Mouse (Mus musculus): ENCODE data around the gene Akp3.

Gene Akp3

DNA sequence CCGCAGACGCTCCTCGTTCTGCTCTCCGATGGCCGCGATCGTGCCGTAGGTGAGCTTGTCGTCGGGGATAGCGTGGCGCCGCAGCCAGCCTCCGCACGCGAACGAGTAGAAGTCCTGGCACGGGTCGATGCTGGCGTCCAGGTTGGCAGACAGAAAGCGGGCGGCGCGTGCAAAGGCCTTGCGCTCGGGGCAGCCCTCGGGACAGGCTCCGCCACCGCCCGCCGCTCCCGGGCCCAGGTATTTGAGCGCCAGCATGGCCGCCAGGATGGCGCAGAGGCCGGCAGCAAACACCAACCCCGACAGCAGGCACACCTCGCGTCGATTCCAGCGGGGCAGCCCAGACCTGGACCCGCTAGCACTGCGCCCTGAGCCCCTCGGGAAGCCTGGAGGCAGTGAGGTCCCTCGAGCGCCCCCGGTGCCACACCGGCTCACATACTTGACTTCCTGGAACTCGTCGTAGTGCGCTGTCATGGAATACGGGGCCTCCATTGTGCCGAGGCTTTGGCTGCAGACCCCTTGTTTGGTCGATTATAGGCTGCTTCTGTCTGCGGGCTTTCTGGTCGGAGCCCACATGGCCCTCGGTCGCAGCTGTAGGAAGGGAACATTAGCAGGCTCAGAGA, 29.8 kb downstream of the Akp3 start:
- peak; percentile 29 for DNase-seq (ENCODE audit: extremely low spot score)

DNA sequence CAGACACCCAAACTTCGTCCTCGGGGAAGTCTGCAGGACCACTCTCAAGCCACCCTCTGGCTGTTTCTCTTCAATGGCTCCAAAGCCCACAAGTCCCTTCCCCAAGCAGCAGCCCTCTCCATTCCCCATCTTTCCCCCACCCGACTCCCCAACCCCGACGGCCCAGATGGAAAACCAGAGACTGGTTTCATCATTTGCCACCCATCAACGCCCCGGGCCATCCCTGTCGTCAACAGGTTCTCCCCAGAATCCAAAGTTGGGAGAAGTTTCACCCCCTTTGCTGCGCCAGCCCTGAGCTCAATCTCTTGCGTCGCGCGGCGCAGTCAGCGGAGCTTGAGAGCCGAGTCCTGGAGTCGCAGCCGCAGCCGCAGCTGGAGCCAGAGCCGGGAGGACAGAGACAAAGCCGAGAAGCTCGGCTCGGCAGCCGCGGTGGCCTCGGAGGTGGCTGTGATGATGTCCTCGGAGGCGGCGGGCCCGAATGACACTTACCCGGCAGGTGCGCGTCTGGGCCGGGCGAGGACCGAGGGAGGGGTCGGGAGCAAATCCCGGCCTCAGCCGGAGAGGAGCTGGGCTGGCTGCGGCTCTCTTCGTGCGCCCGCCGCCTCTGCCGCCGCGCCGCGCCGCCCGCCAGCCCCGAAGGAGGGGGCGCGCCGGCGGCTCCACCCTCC, 30.9 kb downstream of the Akp3 start:
- DNase-seq (ENCODE audit: extremely low spot score), result peak; percentile 47

- no peak for DNase-seq (ENCODE audit: extremely low spot score)
These were observed 31.4 kb downstream of the Akp3 start, which contains the start of gene Ecel1 for GRCm38 (mm10) chr1:87156199-87156587. Gene Ecel1 (minus strand): TSS chr1:87156521.

GRCm38 (mm10) chr1:87159396-87159795, 34.6 kb downstream of the Akp3 start:
- no peak for DNase-seq (ENCODE audit: extremely low spot score)

GRCm38 (mm10) chr1:87164164-87164795, 39.5 kb downstream of the Akp3 start:
- no peak for DNase-seq (ENCODE audit: extremely low spot score)

GRCm38 (mm10) chr1:87164796-87165184, 40.0 kb downstream of the Akp3 start:
- DNase-seq (ENCODE audit: extremely low spot score), result no peak

- DNase-seq (ENCODE audit: extremely low spot score), result no peak
These were observed 45.7 kb downstream of the Akp3 start for GRCm38 (mm10) chr1:87170458-87170857.

DNA sequence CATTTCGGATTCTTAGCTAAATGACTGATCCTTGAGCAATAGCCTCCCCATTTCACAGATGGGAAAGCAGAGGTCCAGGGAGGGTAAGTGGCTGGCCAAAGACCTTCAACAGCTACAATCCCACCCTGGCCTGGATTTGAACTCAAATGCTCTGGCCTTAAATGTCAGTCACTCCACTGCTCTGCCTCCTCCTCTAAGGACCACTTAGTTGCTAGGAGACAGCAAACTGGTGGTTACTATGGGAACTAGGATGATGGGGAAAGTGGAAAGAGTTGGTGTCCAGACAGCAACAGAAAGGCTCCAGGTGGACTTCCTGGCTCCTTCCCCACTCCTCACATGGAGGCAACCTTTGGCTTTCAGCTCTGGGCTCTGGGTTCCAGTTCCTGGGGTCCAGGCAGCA, 46.5 kb downstream of the Akp3 start:
- no peak for DNase-seq (ENCODE audit: extremely low spot score)

DNA sequence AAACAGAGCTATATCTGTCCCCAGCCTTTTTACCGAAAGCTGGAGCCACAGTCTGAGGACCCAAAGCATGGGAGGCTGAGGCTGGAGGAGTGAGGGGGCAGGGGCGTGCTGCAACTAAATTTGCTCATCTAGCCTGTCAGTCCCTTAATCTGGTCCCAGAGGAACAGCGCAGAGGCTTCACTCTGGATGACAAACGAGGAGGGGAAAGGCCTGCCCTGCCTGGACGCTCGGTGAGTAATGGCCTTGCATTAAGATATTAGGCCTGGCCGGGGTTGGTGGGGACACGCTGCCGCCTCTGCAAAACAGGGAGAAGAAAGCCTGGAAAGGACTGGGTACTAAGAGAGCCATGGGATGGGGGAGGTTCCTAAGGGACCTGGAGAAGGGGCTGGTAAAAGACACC, 47.5 kb downstream of the Akp3 start:
- DNase-seq (ENCODE audit: extremely low spot score), result no peak

DNA sequence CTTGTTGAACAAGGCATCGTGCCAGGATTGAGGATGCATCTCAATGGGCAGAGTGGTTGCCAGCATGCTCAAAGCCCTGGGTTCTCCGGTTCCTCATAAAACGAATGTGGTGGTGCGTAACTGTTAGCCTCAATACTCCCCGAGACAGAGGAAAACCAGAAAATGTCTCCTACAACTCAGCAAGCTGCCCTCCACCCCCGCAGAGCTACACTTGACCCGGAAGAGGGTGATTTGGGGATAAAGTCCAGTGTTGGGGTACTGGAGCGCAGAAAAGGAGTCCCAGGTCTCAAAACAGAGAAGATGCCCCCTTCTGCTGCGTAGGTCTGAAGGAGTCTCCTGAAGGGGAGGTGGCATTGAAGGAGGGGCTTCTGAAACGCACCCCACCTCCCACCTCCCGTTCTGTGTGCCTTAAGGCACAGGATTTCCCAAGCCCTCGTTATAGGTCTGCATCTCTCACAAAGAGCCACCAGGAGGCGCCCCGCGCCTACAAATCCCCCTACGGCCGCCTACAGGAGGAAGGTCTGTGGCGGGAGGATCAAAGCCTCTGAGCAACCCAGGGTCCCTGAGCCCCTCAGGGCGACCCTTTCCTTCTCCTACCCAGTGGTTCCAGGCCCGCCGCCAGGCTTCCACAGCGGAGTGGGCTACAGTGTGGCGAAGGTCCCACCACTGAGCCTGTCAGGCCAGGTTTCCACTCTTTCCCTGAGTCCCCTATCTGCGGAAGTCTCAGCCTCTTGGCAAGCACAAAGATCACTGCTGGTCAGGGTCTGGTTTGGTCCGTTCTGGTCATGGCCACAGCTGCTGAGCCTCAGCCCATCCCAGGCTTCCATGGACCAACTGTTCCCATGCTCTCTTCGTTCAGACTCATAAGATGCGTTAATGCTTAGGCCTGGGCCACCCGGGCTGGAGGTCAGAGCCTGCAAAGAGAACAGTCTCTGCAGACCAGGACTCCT, 49.5 kb downstream of the Akp3 start:
- DNase-seq (ENCODE audit: extremely low spot score), result peak; percentile 80

- peak; percentile 56 for DNase-seq (ENCODE audit: extremely low spot score)
These were observed 51.1 kb downstream of the Akp3 start for GRCm38 (mm10) chr1:87175852-87176292.

All from embryo, embryonic 9.5 days (tissue).